Mouse (Mus musculus) mouse embryonic stem cell (cell line): ENCODE results near the gene Scn5a.

ENCODE experiments used
- in situ Hi-C, 2 experiments: fragments of 300-500 bp; cut with MboI; formaldehyde crosslinking; loops; 1 replicate in 1 of 2; 3 replicates in 1 of 2; pipeline ENCODE4 v1.14.3; 2019 to 2020; ENCODE audit warnings: low sequenced_read_pairs in 2 of 2, low pct_unique_long_range_greater_than_20kb in 1 of 2, mixed read lengths in 1 of 2; ENCODE audit not compliant: unreplicated experiment in 1 of 2

The Scn5a gene

DNA sequence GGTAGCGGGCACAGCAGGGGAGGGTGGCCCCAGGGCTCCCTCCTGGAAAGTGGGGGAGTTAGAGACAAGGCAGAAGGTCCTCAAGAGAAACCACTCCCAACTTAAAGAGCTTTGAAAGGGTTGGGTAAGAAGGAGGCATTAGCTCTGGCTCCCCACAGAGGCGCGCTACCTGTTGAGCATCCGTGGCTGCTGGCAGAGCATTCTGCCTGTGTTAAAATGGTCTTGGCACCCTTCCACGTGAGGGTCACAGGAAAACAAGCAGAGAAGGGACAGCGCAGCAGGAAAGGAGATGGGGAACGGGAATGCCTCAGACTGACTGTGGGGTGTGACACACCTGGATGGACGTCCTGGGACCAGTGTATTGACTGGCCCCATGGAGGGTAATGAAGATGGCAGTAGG is 60.6 kb downstream of the Scn5a start:
- in situ Hi-C loops, result loop anchor here in 1 of 2 experiments (25.0 kb wide), 1 partner anchor 244 kb away; no protein-coding TSS in a partner anchor

DNA sequence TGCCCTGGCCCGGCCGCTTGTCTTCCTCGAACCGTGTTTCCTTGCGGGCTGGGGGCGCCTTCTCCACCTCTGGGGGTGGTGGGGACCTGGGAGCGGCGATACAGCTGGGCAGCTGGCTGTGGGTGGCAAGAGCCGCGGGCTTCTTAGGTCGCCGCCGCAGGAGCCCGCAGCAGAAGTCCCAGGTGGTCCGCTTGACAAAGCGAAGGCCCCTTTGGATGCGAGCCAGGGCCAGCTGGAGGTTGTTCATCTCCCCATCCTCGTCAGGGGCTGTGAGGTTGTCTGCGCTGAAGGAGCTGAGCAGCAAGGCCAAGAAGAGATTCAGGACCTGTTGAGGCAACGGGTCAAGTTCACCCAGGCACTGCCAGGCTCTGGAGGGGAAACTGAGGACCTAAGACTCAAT is 61.3 kb downstream of the Scn5a start:
- in situ Hi-C loops, result loop anchor here in 1 of 2 experiments (25.0 kb wide), 1 partner anchor 245 kb away; no protein-coding TSS in a partner anchor

DNA sequence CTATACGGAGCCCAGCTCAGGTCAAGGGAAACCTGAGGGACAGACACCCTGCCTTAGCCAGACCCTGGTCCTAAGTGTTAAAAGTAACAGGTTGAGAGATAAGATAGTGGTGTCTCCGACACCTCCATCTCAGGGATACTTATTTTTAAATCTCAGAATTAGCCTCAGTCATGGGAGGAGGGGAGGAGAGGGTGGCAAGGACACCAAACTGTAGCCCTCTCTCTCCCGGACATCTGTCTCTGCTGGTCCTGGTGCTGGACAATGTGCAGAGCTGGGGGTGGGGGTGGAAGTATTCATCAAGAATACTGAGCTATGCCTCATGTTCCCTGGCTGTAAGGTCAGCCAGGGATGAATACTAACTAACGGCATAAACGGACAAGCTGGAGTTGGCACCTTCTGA is 62.0 kb downstream of the Scn5a start:
- in situ Hi-C loops, result loop anchor here in 1 of 2 experiments (25.0 kb wide), 1 partner anchor 245 kb away; no protein-coding TSS in a partner anchor

DNA sequence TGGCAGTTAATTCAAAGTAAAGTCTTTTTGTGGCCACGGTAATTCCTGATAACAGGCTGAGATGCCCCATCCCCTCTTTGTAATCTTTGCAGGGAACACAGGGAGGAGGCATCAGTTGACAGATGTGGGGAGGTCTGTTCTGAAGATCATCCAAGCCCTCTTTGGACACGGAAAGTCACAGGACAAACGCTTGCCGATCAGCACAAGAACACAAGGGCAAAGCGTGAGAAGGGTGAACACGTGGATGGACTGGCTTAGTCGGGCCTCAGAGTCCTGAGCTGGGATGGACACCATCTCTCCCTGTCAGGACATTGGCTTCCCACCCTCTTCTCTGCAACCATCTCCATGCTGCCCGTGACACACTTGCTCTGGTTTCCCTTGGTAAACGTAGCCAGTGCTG is 63.4 kb downstream of the Scn5a start:
- in situ Hi-C loops, result loop anchor here in 1 of 2 experiments (25.0 kb wide), 1 partner anchor 247 kb away; no protein-coding TSS in a partner anchor

DNA sequence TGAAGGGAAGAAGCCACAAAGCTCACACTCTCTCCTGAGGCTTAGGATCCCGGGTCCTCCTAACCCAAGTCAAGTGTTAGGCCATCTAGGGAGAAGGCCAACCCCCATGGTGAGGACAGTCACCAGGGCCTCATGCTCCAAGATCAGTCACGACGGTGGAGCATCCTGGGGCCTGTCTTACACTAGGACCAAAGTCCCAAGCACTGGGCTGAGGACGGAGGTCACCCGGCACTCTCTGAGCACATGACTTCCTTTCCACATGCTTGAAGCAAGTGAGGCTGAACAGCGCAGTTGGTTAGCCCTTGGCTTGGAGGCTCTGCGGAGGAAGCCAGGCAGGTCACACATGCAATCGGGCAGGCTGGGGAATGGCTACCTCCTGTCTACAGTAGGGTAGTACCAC is 63.8 kb downstream of the Scn5a start:
- in situ Hi-C loops, result loop anchor here in 1 of 2 experiments (25.0 kb wide), 1 partner anchor 247 kb away; no protein-coding TSS in a partner anchor

DNA sequence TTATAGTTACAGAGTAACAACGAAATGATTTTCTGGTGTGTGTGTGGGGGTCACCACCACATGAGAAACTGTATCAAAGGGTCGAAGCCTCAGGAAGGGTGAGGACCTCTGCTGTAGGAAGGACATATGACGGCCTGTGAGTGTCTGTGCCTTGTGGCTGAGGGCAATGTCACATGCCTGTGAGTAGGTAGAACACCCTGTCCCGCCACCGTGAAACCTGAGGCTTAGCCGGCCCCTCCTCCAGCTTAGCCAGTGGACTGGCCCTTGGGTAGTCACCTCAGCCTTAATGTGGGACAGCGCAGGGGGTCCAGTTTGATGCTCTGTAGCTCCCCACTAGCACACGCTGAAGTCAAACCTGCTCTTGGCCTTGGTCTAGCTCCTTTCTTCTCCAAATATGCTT is 65.0 kb downstream of the Scn5a start:
- in situ Hi-C loops, result loop anchor here in 1 of 2 experiments (25.0 kb wide), 1 partner anchor 248 kb away; no protein-coding TSS in a partner anchor

DNA sequence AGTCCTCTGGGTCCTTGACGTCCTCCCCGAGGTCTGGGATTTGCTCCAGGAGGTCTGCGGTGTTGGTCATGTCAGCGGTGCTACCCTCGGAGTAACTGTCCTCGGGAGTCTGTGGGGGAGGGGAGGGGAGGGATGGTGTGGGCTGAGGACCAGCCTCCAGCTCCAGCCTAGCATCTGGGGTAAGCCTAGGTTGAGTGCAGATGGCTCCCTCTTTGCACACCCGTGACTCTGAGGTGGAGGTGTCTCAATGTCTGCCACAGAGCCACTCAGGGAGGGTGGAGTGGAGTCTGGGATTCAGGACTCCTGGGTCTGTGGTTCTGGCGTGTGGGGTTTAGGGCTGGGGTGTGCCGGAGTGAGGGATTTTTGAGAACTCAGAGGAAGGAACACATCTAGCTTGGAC is 65.8 kb downstream of the Scn5a start:
- in situ Hi-C loops, result loop anchor here in 1 of 2 experiments (25.0 kb wide), 1 partner anchor 249 kb away; no protein-coding TSS in a partner anchor

DNA sequence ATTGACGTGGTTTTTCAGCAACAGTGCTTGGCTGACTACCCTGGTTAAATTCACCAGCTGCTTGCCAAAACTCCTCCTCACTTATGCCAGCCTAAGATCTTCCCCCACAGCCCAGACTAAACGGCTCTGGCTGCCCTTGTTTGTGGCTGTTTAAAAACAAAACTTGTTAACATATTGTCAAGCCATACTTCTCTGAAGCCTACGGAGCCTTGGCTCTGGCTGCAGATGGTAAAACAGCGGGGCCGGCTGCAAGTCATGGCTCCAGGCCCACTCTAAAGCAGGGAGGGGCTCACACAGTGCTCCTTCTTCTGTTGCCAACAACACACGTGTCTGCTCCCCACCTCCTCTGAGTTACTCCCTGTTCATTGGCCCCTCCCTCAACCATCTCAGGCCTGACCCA is 67.9 kb downstream of the Scn5a start:
- in situ Hi-C loops, result loop anchor here in 1 of 2 experiments (25.0 kb wide), 1 partner anchor 251 kb away; no protein-coding TSS in a partner anchor

DNA sequence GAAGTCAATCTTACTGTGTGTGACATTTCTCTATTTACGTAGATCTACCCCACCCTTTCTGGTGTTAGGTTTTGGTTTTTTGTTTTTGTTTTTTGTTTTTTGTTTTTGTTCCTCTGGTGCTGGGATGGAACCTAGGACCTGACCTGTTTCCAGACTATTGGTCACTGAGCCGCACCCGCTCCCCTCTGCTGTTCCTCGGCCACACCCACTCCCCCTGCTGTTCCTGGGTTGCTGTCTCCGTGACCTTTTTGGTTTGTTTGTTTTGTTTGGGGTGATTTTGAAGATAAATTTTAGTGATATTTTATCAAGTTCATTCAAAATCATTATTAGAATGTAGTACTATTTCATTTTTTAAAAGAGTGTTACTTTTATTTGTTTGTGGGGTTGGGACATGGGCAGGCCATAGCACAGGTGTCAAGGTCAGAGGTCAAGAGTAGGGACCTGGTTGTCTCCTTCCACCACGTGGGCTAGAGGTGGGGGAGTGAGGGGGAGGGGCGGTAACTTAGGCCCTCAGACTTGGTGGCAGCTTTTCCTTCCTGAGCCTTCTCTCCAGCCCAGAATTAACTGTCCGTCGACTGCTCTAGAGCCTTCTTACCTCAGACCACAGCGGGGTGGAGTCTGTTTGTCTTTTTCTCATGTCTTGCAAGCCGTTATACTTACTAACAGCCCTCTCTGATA is 73.7 kb downstream of the Scn5a start:
- in situ Hi-C loops, result loop anchor here in 1 of 2 experiments (25.0 kb wide), 1 partner anchor 257 kb away; no protein-coding TSS in a partner anchor

DNA sequence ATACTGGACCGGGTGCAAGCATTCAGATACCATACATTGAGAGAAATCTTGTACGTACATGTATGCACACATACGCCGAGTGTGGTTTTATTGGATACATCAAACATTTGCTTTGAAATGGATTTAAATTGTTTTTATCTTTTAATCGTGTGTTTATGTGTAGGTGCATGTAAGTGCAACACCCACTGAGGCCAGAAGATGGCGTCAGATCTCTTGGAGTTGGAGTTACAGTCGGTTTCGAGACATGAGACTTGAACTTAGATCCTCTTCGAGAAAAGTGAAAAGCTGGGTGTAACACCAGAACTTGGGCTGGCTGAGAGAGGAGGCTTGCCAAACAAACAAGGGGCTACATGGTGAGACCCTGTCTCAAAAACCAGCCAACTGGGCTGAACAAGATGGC is 75.2 kb downstream of the Scn5a start:
- in situ Hi-C loops, result loop anchor here in 1 of 2 experiments (25.0 kb wide), 1 partner anchor 259 kb away; no protein-coding TSS in a partner anchor

DNA sequence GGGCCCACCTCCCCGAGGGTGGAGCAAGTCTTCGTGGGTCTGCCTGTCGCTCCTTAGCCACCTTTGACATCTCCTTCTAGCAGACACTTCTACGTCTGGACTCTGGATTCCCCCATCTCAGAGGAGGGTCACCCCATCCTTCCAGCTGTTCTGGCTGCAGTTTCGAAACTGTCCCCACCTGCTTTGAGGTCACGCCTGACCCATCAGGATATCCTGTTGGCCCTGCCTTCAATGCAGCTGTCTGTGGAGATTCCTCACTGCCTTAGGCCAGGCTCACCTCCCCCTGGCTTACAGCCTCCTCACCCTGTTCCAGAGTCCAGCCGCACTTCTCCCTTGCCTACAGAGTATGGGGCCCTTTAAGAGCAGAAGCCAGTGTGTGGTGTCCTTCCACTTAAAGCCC is 79.9 kb downstream of the Scn5a start:
- in situ Hi-C loops, result no loop called here

DNA sequence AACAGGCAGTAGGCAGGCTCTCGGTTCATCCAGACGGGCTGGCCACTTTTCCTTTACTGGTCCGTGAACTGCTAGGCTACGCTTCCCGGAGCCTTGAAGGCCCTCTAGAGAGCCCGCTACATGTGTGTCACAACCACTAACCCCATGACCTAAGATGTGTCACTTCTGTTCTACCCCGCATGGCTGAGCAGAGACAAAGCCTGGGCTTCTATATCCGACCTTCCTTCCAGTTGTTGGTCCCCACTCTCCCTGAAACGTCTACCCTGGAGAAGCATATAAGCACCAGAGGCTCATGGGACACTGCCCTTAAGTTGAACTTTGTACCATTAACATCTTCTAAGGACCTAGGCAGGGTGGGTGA is 80.6 kb downstream of the Scn5a start:
- in situ Hi-C loops, result no loop called here

DNA sequence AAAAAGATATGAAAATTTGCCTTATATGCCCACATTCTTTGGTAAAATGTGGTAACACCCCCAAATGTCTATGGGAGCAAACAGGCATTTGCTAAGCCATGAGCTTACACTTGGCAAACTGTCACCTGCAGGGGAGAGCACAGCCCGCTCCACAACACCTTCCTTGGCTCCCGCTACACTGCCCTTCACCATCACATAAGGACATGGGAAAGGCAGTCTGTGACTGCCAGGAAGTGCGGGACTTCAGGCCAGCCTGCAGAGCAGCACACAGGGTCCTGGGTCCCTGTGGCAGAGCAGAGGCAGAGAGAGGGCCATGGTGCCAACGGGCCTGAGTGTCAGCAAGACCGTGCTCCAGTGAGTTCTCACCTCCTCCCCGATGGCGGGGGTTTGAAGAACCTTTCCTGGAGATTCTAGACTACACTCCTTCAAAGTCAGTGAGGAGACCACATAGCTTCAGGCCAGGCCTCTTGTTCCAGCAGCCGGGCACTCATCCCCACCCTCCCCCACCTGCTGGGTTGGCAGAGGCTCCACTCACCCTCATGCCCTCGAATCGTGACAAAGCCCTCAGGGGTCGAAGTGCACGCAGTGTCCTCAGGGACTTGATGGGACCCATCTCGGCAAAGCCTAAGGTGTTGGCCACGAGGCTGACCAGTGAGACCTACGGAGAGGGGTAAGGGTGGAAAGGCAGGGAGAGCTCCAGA is 81.1 kb downstream of the Scn5a start:
- in situ Hi-C loops, result no loop called here

DNA sequence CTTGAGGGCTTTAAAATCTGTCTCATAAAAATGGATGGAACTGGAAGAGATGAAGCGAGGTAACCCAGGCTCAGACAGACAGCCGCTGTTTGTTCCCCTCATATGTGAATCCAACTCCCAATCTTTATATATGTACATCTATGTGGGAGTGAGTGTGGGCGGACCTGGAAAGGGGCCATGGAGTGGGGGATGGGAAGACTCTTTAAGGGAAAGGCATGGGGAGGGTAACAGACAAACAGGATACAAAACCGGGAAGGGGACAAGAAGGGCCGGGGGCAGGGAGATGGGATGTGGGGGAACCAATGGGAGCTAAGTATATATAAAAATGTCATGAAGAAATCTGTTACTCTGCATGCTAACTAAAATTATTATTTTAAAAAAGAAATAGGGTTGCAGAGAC is 81.9 kb downstream of the Scn5a start:
- in situ Hi-C loops, result no loop called here

DNA sequence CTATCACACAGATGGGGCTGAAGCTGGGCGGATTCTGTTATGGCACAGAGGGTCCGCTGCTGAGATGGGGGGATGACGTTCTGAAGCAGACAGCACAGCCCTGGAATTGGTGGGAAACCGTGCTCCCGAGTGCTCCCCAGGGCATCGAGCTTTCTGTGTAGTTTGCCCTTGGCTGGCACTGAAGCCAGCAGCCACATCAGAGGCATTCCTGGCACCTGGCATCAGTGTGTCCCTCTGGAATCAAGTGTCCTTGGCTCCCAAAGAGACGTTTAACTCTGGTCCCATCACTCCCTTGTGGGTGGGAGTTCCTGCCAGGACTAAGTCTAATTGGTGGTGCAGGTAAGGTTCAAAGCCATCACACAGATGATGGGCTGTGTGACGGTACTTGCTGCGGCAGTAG is 82.5 kb downstream of the Scn5a start:
- in situ Hi-C loops, result no loop called here

DNA sequence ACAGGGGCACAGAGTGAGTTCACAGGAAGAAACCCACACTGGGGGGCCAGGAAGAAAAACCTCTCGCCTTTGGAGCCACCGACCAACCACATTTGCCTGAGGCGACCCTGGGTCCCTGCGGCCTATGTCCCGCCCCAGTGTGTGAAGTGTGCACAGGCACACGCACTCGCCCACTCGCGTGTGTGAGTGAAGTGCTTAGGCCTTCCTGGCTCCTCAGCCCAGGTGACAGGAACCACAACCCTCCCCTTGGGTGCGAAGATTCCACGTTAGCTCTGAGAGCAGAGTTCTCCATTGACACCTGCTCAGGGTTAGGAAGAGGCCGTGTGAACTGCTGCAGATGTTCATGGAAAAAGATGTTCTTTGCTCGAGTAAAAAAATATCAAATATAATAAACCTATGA is 93.9 kb downstream of the Scn5a start:
- in situ Hi-C loops, result no loop called here

DNA sequence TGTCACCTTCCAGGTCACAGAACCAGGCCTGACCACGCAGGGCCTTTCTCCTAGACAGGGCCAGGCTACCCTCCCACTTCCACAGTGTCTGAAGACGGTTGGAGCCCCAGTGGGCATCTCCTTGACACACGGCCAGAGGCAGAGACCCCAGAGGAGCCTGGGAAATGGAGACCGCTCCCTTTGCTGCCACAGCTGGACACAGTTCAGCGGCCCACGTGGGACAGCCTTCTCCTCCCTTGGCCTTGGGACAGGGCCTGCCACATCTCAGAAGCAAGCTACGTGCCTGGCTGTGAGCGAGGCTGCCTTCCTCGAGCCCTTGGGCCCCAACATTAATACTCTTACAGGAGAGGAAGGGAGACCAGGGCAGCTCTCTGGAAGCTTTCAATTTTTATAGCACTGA is 94.4 kb downstream of the Scn5a start:
- in situ Hi-C loops, result no loop called here

DNA sequence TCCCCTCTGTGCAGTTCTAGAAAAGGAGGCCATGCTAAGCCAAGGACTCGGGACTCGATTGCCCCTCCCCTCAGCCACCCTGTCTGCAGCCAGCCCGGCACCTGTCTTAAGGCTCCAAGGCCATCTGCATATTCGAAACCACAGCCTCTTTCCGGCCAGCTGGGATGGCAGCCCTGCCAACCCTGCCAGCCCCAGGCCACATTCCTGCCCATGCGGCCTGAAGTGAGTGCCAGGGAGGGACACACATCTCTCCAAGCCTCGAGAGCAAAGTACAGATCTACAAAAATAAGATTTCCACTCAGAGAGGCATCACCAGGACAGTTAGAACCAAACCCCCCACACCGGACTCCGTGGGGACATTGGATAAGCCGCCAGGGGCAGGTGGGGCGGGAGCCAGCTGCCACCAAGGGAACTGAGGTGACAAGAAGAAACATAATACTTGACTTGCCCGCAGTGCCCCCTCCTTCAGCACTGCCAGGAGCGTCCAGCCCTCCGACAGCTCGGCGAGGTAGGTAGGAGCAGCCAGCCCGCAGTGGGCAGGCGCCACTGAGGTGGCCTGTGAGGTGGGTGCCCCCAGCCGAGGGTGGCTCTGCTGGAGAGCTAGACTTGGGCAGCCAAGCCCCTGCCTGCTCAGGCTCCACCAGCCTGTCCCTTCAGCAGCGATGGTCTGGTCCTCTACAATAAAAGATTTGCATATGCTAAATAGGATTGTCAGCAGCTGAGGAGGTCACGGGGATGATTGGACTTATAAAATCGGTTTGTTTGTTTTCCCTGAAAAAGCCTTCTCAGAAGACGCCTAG is 95.1 kb downstream of the Scn5a start:
- in situ Hi-C loops, result no loop called here

DNA sequence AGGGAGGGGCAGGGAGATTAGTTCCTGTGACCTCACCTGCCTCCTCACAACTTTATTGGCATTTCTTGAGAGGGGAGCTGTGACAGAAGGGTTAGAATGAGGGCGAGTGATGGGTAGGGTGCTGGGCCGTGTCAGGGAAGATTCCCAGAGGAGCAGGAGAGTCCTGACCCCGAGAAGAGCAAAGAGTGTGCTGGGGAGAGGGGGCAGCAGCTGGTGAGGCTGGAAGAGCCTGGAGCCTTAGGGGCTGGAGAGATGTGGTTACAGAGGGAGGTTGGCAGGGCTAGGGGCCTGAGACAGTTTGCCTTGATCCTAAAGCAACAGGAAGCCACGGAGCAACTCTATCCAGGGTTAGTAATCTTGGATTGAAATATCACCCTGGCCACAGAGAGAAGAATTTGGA is 97.2 kb downstream of the Scn5a start:
- in situ Hi-C loops, result no loop called here
